ENCODE assay signal across 29 mouse cellular contexts in genomic region chr2:75472489-75472888, GRCm38 (mm10).
DNase-seq lines count a peak whose midpoint lies in the region; ATAC-seq and TF ChIP-seq lines count a peak whose summit lies in the region.
"Had no signal": no experiment of that assay in that cellular context is flagged by ENCODE, and none has a peak within 500 bp of the region (broad histone marks: within the 10 kb centered on the region; RNA-seq: fewer than 3 reads in every experiment).

No protein-coding gene starts in this region.

- ATAC-seq in embryonic facial prominence, embryonic 11.5 days (replicated peaks; ENCODE audit: insufficient number of reproducible peaks, low FRiP score, low TSS enrichment, low read depth), result no peak
- ATAC-seq in limb, embryonic 12.5 days (ENCODE audit: insufficient number of reproducible peaks, insufficient read depth, low FRiP score, low TSS enrichment, low read depth), result no peak
- no peak for ATAC-seq in hindbrain, embryonic 11.5 days (ENCODE audit: low FRiP score)
- ATAC-seq: forebrain, embryonic 13.5 days; forebrain, embryonic 16.5 days; intestine, postnatal 0 days had no signal

- no peak overlapping the region for H3K4me2 ChIP-seq in embryonic facial prominence, embryonic 11.5 days (ENCODE audit: low read depth, low read length)
- no peak overlapping the region for H3K4me2 ChIP-seq in limb, embryonic 12.5 days
- no peak overlapping the region for H3K4me2 ChIP-seq in hindbrain, embryonic 11.5 days (replicated peaks; ENCODE audit: low read depth, low read length)
- H3K4me2 ChIP-seq: forebrain, embryonic 13.5 days; heart, embryonic 13.5 days; hindbrain, embryonic 12.5 days; hindbrain, embryonic 15.5 days had no signal

- no peak for TF ChIP-seq POLR2A in embryonic fibroblast, embryonic 13.5 days (IDR thresholded peaks at IDR 0.05; ENCODE audit: low read depth, low read length)

- no peak for TF ChIP-seq CTCF in embryonic fibroblast, embryonic 13.5 days (IDR thresholded peaks at IDR 0.05; ENCODE audit: borderline replicate concordance, insufficient read depth, low read length)

- no peaks in the 10 kb centered on the region for H3K9me3 ChIP-seq in embryonic facial prominence, embryonic 11.5 days (replicated peaks; ENCODE audit: control insufficient read depth, low read length)
- H3K9me3 ChIP-seq in embryonic facial prominence, embryonic 10.5 days, result no peaks in the 10 kb centered on the region
- no peaks in the 10 kb centered on the region for H3K9me3 ChIP-seq in limb, embryonic 12.5 days
- H3K9me3 ChIP-seq in hindbrain, embryonic 11.5 days (ENCODE audit: control insufficient read depth, low read length), result no peaks in the 10 kb centered on the region
- H3K9me3 ChIP-seq: forebrain, embryonic 10.5 days; forebrain, embryonic 13.5 days; G1E; heart, embryonic 10.5 days; heart, embryonic 13.5 days; hindbrain, embryonic 12.5 days; hindbrain, embryonic 15.5 days had no signal

- no peak overlapping the region for H3K9ac ChIP-seq in embryonic facial prominence, embryonic 11.5 days (replicated peaks; ENCODE audit: low read length)
- H3K9ac ChIP-seq in limb, embryonic 12.5 days (replicated peaks), result no peak overlapping the region
- no peak overlapping the region for H3K9ac ChIP-seq in hindbrain, embryonic 11.5 days (ENCODE audit: low read depth, low read length)
- H3K9ac ChIP-seq: forebrain, embryonic 13.5 days; heart, embryonic 13.5 days; hindbrain, embryonic 12.5 days; hindbrain, embryonic 15.5 days had no signal

- DNase-seq in embryonic facial prominence, embryonic 11.5 days (ENCODE audit: low spot score), result peak; percentile 54
- DNase-seq in embryonic facial prominence, embryonic 10.5 days (ENCODE audit: low spot score), result no peak
- DNase-seq in hindbrain, embryonic 11.5 days (ENCODE audit: low spot score), result no peak
- no peak for DNase-seq in left cerebral cortex, adult 8-10 months (ENCODE audit: low spot score in 2 of 2)
- DNase-seq: adrenal gland, adult 2 months; adrenal gland, postnatal 14 days; B cell, adult 2 months; cerebellum, adult 11 months; cerebellum, adult 2 months; cerebellum, adult 9-11 months; cerebellum, postnatal 25 days; gastrocnemius, adult 2 months; gastrocnemius, postnatal 14 days; heart, adult 18-20 months; heart, postnatal 14 days; heart, postnatal 4 days had no signal

- H3K36me3 ChIP-seq in embryonic facial prominence, embryonic 11.5 days (replicated peaks; ENCODE audit: control insufficient read depth, insufficient read depth, low read depth, low read length), result no peaks in the 10 kb centered on the region
- H3K36me3 ChIP-seq in embryonic facial prominence, embryonic 10.5 days (replicated peaks), result no peaks in the 10 kb centered on the region
- H3K36me3 ChIP-seq in limb, embryonic 12.5 days, result no peaks in the 10 kb centered on the region
- no peaks in the 10 kb centered on the region for H3K36me3 ChIP-seq in hindbrain, embryonic 11.5 days (ENCODE audit: control insufficient read depth, insufficient read depth, low read length)
- H3K36me3 ChIP-seq: forebrain, embryonic 10.5 days; G1E; heart, embryonic 10.5 days; heart, embryonic 13.5 days; hindbrain, embryonic 12.5 days; hindbrain, embryonic 15.5 days had no signal

- no peak overlapping the region for H3K4me3 ChIP-seq in embryonic facial prominence, embryonic 11.5 days (ENCODE audit: low read depth, low read length)
- H3K4me3 ChIP-seq in embryonic facial prominence, embryonic 10.5 days, result no peak overlapping the region
- H3K4me3 ChIP-seq in embryonic fibroblast, embryonic 13.5 days (ENCODE audit: insufficient read depth, low read length), result no peak overlapping the region
- no peak overlapping the region for H3K4me3 ChIP-seq in limb, embryonic 12.5 days (replicated peaks)
- no peak overlapping the region for H3K4me3 ChIP-seq in hindbrain, embryonic 11.5 days (ENCODE audit: low read depth, low read length)
- H3K4me3 ChIP-seq: erythroblast, embryonic 14.5 days; forebrain, embryonic 10.5 days; forebrain, embryonic 13.5 days; gastrocnemius, adult 2 months; heart, embryonic 10.5 days; heart, embryonic 13.5 days; hindbrain, embryonic 12.5 days; hindbrain, embryonic 15.5 days had no signal

- H3K27ac ChIP-seq in embryonic facial prominence, embryonic 11.5 days (replicated peaks; ENCODE audit: low read depth, low read length), result no peak overlapping the region
- H3K27ac ChIP-seq in embryonic facial prominence, embryonic 10.5 days (replicated peaks), result no peak overlapping the region
- peak overlapping the region; percentile 63 for H3K27ac ChIP-seq in embryonic fibroblast, embryonic 13.5 days (ENCODE audit: insufficient read depth, low read length)
- H3K27ac ChIP-seq in limb, embryonic 12.5 days, result 0 out of 2 replicates have a peak overlapping the region, but pooled peaks have one; percentile 7
- H3K27ac ChIP-seq in hindbrain, embryonic 11.5 days (ENCODE audit: low read depth, low read length), result no peak overlapping the region
- H3K27ac ChIP-seq: forebrain, embryonic 10.5 days; forebrain, embryonic 13.5 days; gastrocnemius, adult 2 months; heart, embryonic 10.5 days; heart, embryonic 13.5 days; hindbrain, embryonic 12.5 days; hindbrain, embryonic 15.5 days had no signal

- 58% methylated on average over 9 of the region's 9 CpGs for WGBS in embryonic facial prominence, embryonic 11.5 days
- 72% methylated on average over 9 of the region's 9 CpGs for WGBS in embryonic facial prominence, embryonic 10.5 days
- WGBS in limb, embryonic 12.5 days, result 62% methylated on average over 9 of the region's 9 CpGs
- 77% methylated on average over 9 of the region's 9 CpGs for WGBS in hindbrain, embryonic 11.5 days

- no peaks in the 10 kb centered on the region for H3K27me3 ChIP-seq in embryonic facial prominence, embryonic 11.5 days (ENCODE audit: control insufficient read depth, insufficient read depth, low read length)
- no peaks in the 10 kb centered on the region for H3K27me3 ChIP-seq in embryonic facial prominence, embryonic 10.5 days (replicated peaks; ENCODE audit: low read depth, poor library complexity, severe bottlenecking)
- peaks cover 2% of the 10 kb centered on the region; the same call in 1 of the 2 replicates for H3K27me3 ChIP-seq in limb, embryonic 12.5 days
- H3K27me3 ChIP-seq in hindbrain, embryonic 11.5 days (ENCODE audit: control insufficient read depth, insufficient read depth, low read length), result no peaks in the 10 kb centered on the region
- H3K27me3 ChIP-seq: CH12.LX; forebrain, embryonic 13.5 days; heart, embryonic 13.5 days; hindbrain, embryonic 12.5 days; hindbrain, embryonic 15.5 days had no signal

- no peaks in the 10 kb centered on the region for H3K4me1 ChIP-seq in embryonic facial prominence, embryonic 11.5 days (ENCODE audit: control insufficient read depth, insufficient read depth, low read length)
- peaks cover 21% of the 10 kb centered on the region for H3K4me1 ChIP-seq in embryonic facial prominence, embryonic 10.5 days
- no peaks in the 10 kb centered on the region for H3K4me1 ChIP-seq in embryonic fibroblast, embryonic 13.5 days (ENCODE audit: control insufficient read depth, insufficient read depth, low read length)
- peaks cover 26% of the 10 kb centered on the region for H3K4me1 ChIP-seq in limb, embryonic 12.5 days (replicated peaks)
- peaks cover 2% of the 10 kb centered on the region; the same call in 1 of the 2 replicates for H3K4me1 ChIP-seq in hindbrain, embryonic 11.5 days (replicated peaks; ENCODE audit: control insufficient read depth, insufficient read depth, low read length)

Comparison
In these comparisons a context has a peak if more than half of its experiments do, and no peak if none do; other contexts are left out.
1. H3K27ac ChIP-seq: peak in embryonic fibroblast, embryonic 13.5 days (single experiment) and limb, embryonic 12.5 days (single experiment); none in embryonic facial prominence, embryonic 11.5 days (single experiment), embryonic facial prominence, embryonic 10.5 days (single experiment) and hindbrain, embryonic 11.5 days (single experiment).